Mouse (Mus musculus): ENCODE measurements around the gene Vsir. TPM values are rescaled to one million over a fixed set of nuclear protein-coding genes. Genes with fewer than 3 reads are reported as not detected.

Gene Vsir
- total and polyA plus RNA-seq, 3 experiments, result 14.9 to 28.1 (median 20.9) TPM

GRCm38 (mm10) chr10:60411794-60412193 lies 65.1 kb downstream of the Vsir start:
- Histone ChIP-seq H3K4me1 (ENCODE audit: control insufficient read depth, insufficient read depth, low read length) (no peaks in the 10 kb centered on the region), H3K27ac (no peak overlapping the region), H3K4me3 (no peak overlapping the region), H3K79me2 (replicated peaks; ENCODE audit: control insufficient read depth, insufficient read depth, low read length) (no peaks in the 10 kb centered on the region), H3K36me3 (ENCODE audit: control insufficient read depth, insufficient read depth, low read length) (no peaks in the 10 kb centered on the region), H3K9ac (ENCODE audit: low read depth, low read length) (no peak overlapping the region), H3K27me3 (ENCODE audit: control insufficient read depth, insufficient read depth, low read length) (no peaks in the 10 kb centered on the region)
- 24% methylated on average over 5 of the region's 5 CpGs for WGBS
- TF ChIP-seq EP300 (IDR thresholded peaks at IDR 0.05; ENCODE audit: insufficient read depth, low read depth, low read length) (no peak), POLR2A (IDR thresholded peaks at IDR 0.05; ENCODE audit: insufficient read depth, low read depth, low read length) (no peak), CTCF (IDR thresholded peaks at IDR 0.05) (peak; percentile 59)
- intact Hi-C loops (cut with DNase I), result loop anchor here (1.0 to 10.0 kb wide), 2 partner anchors 106 to 653 kb away; no protein-coding TSS in a partner anchor
- no peak for DNase-seq

- no peak for DNase-seq
- intact Hi-C loops (cut with DNase I), result loop anchor here (10.0 kb wide), 1 partner anchor 651 kb away; no protein-coding TSS in a partner anchor
- Histone ChIP-seq H3K4me3 (no peak overlapping the region), H3K36me3 (ENCODE audit: control insufficient read depth, insufficient read depth, low read length) (no peaks in the 10 kb centered on the region), H3K79me2 (replicated peaks; ENCODE audit: control insufficient read depth, insufficient read depth, low read length) (no peaks in the 10 kb centered on the region), H3K4me1 (ENCODE audit: control insufficient read depth, insufficient read depth, low read length) (no peaks in the 10 kb centered on the region), H3K27ac (no peak overlapping the region), H3K27me3 (ENCODE audit: control insufficient read depth, insufficient read depth, low read length) (no peaks in the 10 kb centered on the region), H3K9ac (ENCODE audit: low read depth, low read length) (no peak overlapping the region)
- TF ChIP-seq POLR2A (IDR thresholded peaks at IDR 0.05; ENCODE audit: insufficient read depth, low read depth, low read length) (no peak), CTCF (IDR thresholded peaks at IDR 0.05) (no peak), EP300 (IDR thresholded peaks at IDR 0.05; ENCODE audit: insufficient read depth, low read depth, low read length) (no peak)
- 76% methylated on average over 2 of the region's 2 CpGs for WGBS
Measured at GRCm38 (mm10) chr10:60413756-60414155, 67.1 kb downstream of the Vsir start.

- Histone ChIP-seq H3K4me1 (ENCODE audit: control insufficient read depth, insufficient read depth, low read length) (no peaks in the 10 kb centered on the region), H3K4me3 (no peak overlapping the region), H3K79me2 (replicated peaks; ENCODE audit: control insufficient read depth, insufficient read depth, low read length) (no peaks in the 10 kb centered on the region), H3K9ac (ENCODE audit: low read depth, low read length) (no peak overlapping the region), H3K27me3 (ENCODE audit: control insufficient read depth, insufficient read depth, low read length) (no peaks in the 10 kb centered on the region), H3K27ac (no peak overlapping the region), H3K36me3 (ENCODE audit: control insufficient read depth, insufficient read depth, low read length) (no peaks in the 10 kb centered on the region)
- intact Hi-C loops (cut with DNase I), result loop anchor here (10.0 kb wide), 1 partner anchor 648 kb away; no protein-coding TSS in a partner anchor
- TF ChIP-seq CTCF (IDR thresholded peaks at IDR 0.05), result no peak
- TF ChIP-seq POLR2A (IDR thresholded peaks at IDR 0.05; ENCODE audit: insufficient read depth, low read depth, low read length), result no peak
- no peak for TF ChIP-seq EP300 (IDR thresholded peaks at IDR 0.05; ENCODE audit: insufficient read depth, low read depth, low read length)
- DNase-seq, result no peak
- 84% methylated on average over 2 of the region's 2 CpGs for whole genome bisulfite sequencing
Measured at GRCm38 (mm10) chr10:60417041-60417440, 70.4 kb downstream of the Vsir start.

- Histone ChIP-seq H3K9ac (ENCODE audit: low read depth, low read length) (no peak overlapping the region), H3K4me1 (ENCODE audit: control insufficient read depth, insufficient read depth, low read length) (no peaks in the 10 kb centered on the region), H3K27me3 (ENCODE audit: control insufficient read depth, insufficient read depth, low read length) (no peaks in the 10 kb centered on the region), H3K4me3 (no peak overlapping the region), H3K36me3 (ENCODE audit: control insufficient read depth, insufficient read depth, low read length) (no peaks in the 10 kb centered on the region), H3K79me2 (replicated peaks; ENCODE audit: control insufficient read depth, insufficient read depth, low read length) (no peaks in the 10 kb centered on the region), H3K27ac (no peak overlapping the region)
- intact Hi-C loops (cut with DNase I), result loop anchor here (2.0 to 10.0 kb wide), 2 partner anchors 279 to 647 kb away; partner anchors contain the start of gene Cdh23
- peak; percentile 50 to 72 for DNase-seq
- WGBS, result 14% methylated on average over 3 of the region's 3 CpGs
- TF ChIP-seq CTCF (IDR thresholded peaks at IDR 0.05) (peak; percentile 93), POLR2A (IDR thresholded peaks at IDR 0.05; ENCODE audit: insufficient read depth, low read depth, low read length) (no peak), EP300 (IDR thresholded peaks at IDR 0.05; ENCODE audit: insufficient read depth, low read depth, low read length) (0 out of 2 replicates have a peak, but pooled peaks have one; percentile 24)
Measured at GRCm38 (mm10) chr10:60418137-60418536, 71.5 kb downstream of the Vsir start.

GRCm38 (mm10) chr10:60419624-60420023 lies 73.0 kb downstream of the Vsir start:
- Histone ChIP-seq H3K36me3 (ENCODE audit: control insufficient read depth, insufficient read depth, low read length) (no peaks in the 10 kb centered on the region), H3K27me3 (ENCODE audit: control insufficient read depth, insufficient read depth, low read length) (0 out of 2 replicates have a peak, but pooled peaks cover 1% of the 10 kb centered on the region), H3K4me1 (ENCODE audit: control insufficient read depth, insufficient read depth, low read length) (no peaks in the 10 kb centered on the region), H3K9ac (ENCODE audit: low read depth, low read length) (no peak overlapping the region), H3K79me2 (replicated peaks; ENCODE audit: control insufficient read depth, insufficient read depth, low read length) (no peaks in the 10 kb centered on the region), H3K27ac (no peak overlapping the region), H3K4me3 (no peak overlapping the region)
- 28% methylated on average over 4 of the region's 4 CpGs for WGBS
- TF ChIP-seq POLR2A (IDR thresholded peaks at IDR 0.05; ENCODE audit: insufficient read depth, low read depth, low read length), result no peak
- TF ChIP-seq CTCF (IDR thresholded peaks at IDR 0.05), result peak; percentile 50
- no peak for TF ChIP-seq EP300 (IDR thresholded peaks at IDR 0.05; ENCODE audit: insufficient read depth, low read depth, low read length)
- no peak for DNase-seq
- intact Hi-C loops (cut with DNase I), result loop anchor here (2.0 to 10.0 kb wide), 2 partner anchors 277 to 645 kb away; partner anchors contain the start of gene Cdh23

Other genes starting within 250 kb of the Vsir start
- 10 to 100 TPM; 12.2 to 21.7 TPM for gene Spock2, start 240.6 kb upstream of the Vsir start, total RNA-seq (2021)
- 8.4 and 10.6 TPM in 2 replicates for gene Spock2, start 240.6 kb upstream of the Vsir start, polyA plus RNA-seq (2012; rRNA removed)
- under 1 TPM; 0.80 to 0.91 TPM for gene Chst3, start 127.6 kb upstream of the Vsir start, total RNA-seq (2021)
- 1.3 and 1.5 TPM in 2 replicates for gene Chst3, start 127.6 kb upstream of the Vsir start, polyA plus RNA-seq (2012; rRNA removed)
- gene Psap, start 69.2 kb upstream of the Vsir start, total RNA-seq (2021), result 1,000 to 10,000 TPM; 1,146 to 1,291 TPM
- gene Psap, start 69.2 kb upstream of the Vsir start, polyA plus RNA-seq (2012; rRNA removed), result 1,270 and 1,818 TPM in 2 replicates
- gene Gm17455, start 52.9 kb downstream of the Vsir start, total RNA-seq (2021), result not detected
- gene Gm17455, start 52.9 kb downstream of the Vsir start, polyA plus RNA-seq (2012; rRNA removed), result 0.56 and 1.9 TPM in 2 replicates